Mouse (Mus musculus): ENCODE results near the gene Nt5c. TPM values are rescaled to one million over a fixed set of nuclear protein-coding genes. Genes with fewer than 3 reads are reported as not detected.
A peak's percentile ranks its signal among the peaks of the same experiment; 100 is the strongest.
"Not testable (repeated sequence)": the region's sequence is repeated elsewhere in the genome, so short reads cannot be mapped to it uniquely, and the experiment has no call there.

The Nt5c gene
- polyA plus RNA-seq, 1 experiment from 2014 or later: 60.9 TPM

- Histone ChIP-seq H3K9me3 (ENCODE audit: control insufficient read depth, low read length) (no peaks in the 10 kb centered on the region), H3K4me1 (ENCODE audit: control insufficient read depth, insufficient read depth, low read length) (no peaks in the 10 kb centered on the region), H3K4me3 (ENCODE audit: low read depth, low read length) (no peak overlapping the region), H3K36me3 (ENCODE audit: control insufficient read depth, insufficient read depth, low read length) (no peaks in the 10 kb centered on the region; the same call in none of the 2 replicates), H3K4me2 (ENCODE audit: low read depth, severe bottlenecking) (no peak overlapping the region), H3K27ac (replicated peaks; ENCODE audit: low read depth, low read length) (no peak overlapping the region), H3K9ac (ENCODE audit: low read length) (no peak overlapping the region), H3K27me3 (ENCODE audit: control insufficient read depth, insufficient read depth, low read length) (no peaks in the 10 kb centered on the region)
- no peak for DNase-seq (ENCODE audit: low spot score)
- no peak for ATAC-seq (ENCODE audit: insufficient number of reproducible peaks, low FRiP score, low TSS enrichment, low read depth)
- WGBS: 81% methylated on average over 6 of the region's 6 CpGs
These were observed 10.0 kb downstream of the Nt5c start for GRCm38 (mm10) chr11:115481553-115482259.

- Histone ChIP-seq H3K27ac (replicated peaks; ENCODE audit: low read depth, low read length) (no peak overlapping the region), H3K9ac (ENCODE audit: low read length) (no peak overlapping the region), H3K4me3 (ENCODE audit: low read depth, low read length) (no peak overlapping the region), H3K9me3 (ENCODE audit: control insufficient read depth, low read length) (no peaks in the 10 kb centered on the region), H3K4me2 (ENCODE audit: low read depth, severe bottlenecking) (no peak overlapping the region), H3K36me3 (ENCODE audit: control insufficient read depth, insufficient read depth, low read length) (no peaks in the 10 kb centered on the region; the same call in none of the 2 replicates), H3K27me3 (ENCODE audit: control insufficient read depth, insufficient read depth, low read length) (no peaks in the 10 kb centered on the region), H3K4me1 (ENCODE audit: control insufficient read depth, insufficient read depth, low read length) (peaks cover 7% of the 10 kb centered on the region)
- ATAC-seq (ENCODE audit: insufficient number of reproducible peaks, low FRiP score, low TSS enrichment, low read depth) (no peak), DNase-seq (ENCODE audit: low spot score) (no peak)
- WGBS: 84% methylated on average over 9 of the region's 9 CpGs
These were observed 13.2 kb downstream of the Nt5c start for GRCm38 (mm10) chr11:115478296-115478938.

- H3K4me3 ChIP-seq (ENCODE audit: low read depth, low read length); H3K4me1 ChIP-seq (ENCODE audit: control insufficient read depth, insufficient read depth, low read length); H3K9ac ChIP-seq (ENCODE audit: low read length); H3K9me3 ChIP-seq (ENCODE audit: control insufficient read depth, low read length); H3K27ac ChIP-seq (replicated peaks; ENCODE audit: low read depth, low read length); H3K27me3 ChIP-seq (ENCODE audit: control insufficient read depth, insufficient read depth, low read length); ATAC-seq (ENCODE audit: insufficient number of reproducible peaks, low FRiP score, low TSS enrichment, low read depth); H3K36me3 ChIP-seq (ENCODE audit: control insufficient read depth, insufficient read depth, low read length); H3K4me2 ChIP-seq (ENCODE audit: low read depth, severe bottlenecking); DNase-seq (ENCODE audit: low spot score): not testable (repeated sequence)
- 86% methylated on average over 7 of the region's 7 CpGs for WGBS
These were observed 14.3 kb downstream of the Nt5c start for GRCm38 (mm10) chr11:115477388-115477787.

GRCm38 (mm10) chr11:115476630-115477029 lies 15.0 kb downstream of the Nt5c start:
- not testable (repeated sequence) for H3K36me3 ChIP-seq (ENCODE audit: control insufficient read depth, insufficient read depth, low read length); H3K9ac ChIP-seq (ENCODE audit: low read length); H3K4me2 ChIP-seq (ENCODE audit: low read depth, severe bottlenecking); ATAC-seq (ENCODE audit: insufficient number of reproducible peaks, low FRiP score, low TSS enrichment, low read depth); H3K27ac ChIP-seq (replicated peaks; ENCODE audit: low read depth, low read length); DNase-seq (ENCODE audit: low spot score); H3K27me3 ChIP-seq (ENCODE audit: control insufficient read depth, insufficient read depth, low read length); H3K4me3 ChIP-seq (ENCODE audit: low read depth, low read length); H3K4me1 ChIP-seq (ENCODE audit: control insufficient read depth, insufficient read depth, low read length); H3K9me3 ChIP-seq (ENCODE audit: control insufficient read depth, low read length)
- 88% methylated on average over 4 of the region's 4 CpGs for WGBS

GRCm38 (mm10) chr11:115475758-115476237 lies 15.9 kb downstream of the Nt5c start:
- Histone ChIP-seq H3K27ac (replicated peaks; ENCODE audit: low read depth, low read length) (no peak overlapping the region), H3K27me3 (ENCODE audit: control insufficient read depth, insufficient read depth, low read length) (no peaks in the 10 kb centered on the region), H3K9ac (ENCODE audit: low read length) (peak overlapping the region; percentile 56), H3K4me1 (ENCODE audit: control insufficient read depth, insufficient read depth, low read length) (peaks cover 8% of the 10 kb centered on the region), H3K4me3 (ENCODE audit: low read depth, low read length) (peak overlapping the region; percentile 70), H3K36me3 (ENCODE audit: control insufficient read depth, insufficient read depth, low read length) (no peaks in the 10 kb centered on the region; the same call in none of the 2 replicates), H3K4me2 (ENCODE audit: low read depth, severe bottlenecking) (peak overlapping the region; percentile 71), H3K9me3 (ENCODE audit: control insufficient read depth, low read length) (no peaks in the 10 kb centered on the region)
- 4% methylated on average over 28 of the region's 28 CpGs for WGBS
- ATAC-seq (ENCODE audit: insufficient number of reproducible peaks, low FRiP score, low TSS enrichment, low read depth) (0 out of 2 replicates have a peak, but pooled peaks have one; percentile 13), DNase-seq (ENCODE audit: low spot score) (no peak)

GRCm38 (mm10) chr11:115475025-115475757 lies 16.5 kb downstream of the Nt5c start, which contains the start of gene Armc7:
Gene Armc7, plus strand, starts transcription at chr11:115475667.
- Histone ChIP-seq H3K9me3 (ENCODE audit: control insufficient read depth, low read length) (no peaks in the 10 kb centered on the region), H3K9ac (ENCODE audit: low read length) (peak within 1 kb of the TSS; percentile 56), H3K4me2 (ENCODE audit: low read depth, severe bottlenecking) (peak within 1 kb of the TSS; percentile 71), H3K36me3 (ENCODE audit: control insufficient read depth, insufficient read depth, low read length) (no peaks in the 10 kb centered on the region; the same call in none of the 2 replicates), H3K4me1 (ENCODE audit: control insufficient read depth, insufficient read depth, low read length) (peaks cover 8% of the 10 kb centered on the region), H3K4me3 (ENCODE audit: low read depth, low read length) (peak within 1 kb of the TSS; percentile 70), H3K27me3 (ENCODE audit: control insufficient read depth, insufficient read depth, low read length) (no peaks in the 10 kb centered on the region), H3K27ac (replicated peaks; ENCODE audit: low read depth, low read length) (no peak within 1 kb of the TSS)
- ATAC-seq (ENCODE audit: insufficient number of reproducible peaks, low FRiP score, low TSS enrichment, low read depth) (peak; percentile 89), DNase-seq (ENCODE audit: low spot score) (peak; percentile 95)
- WGBS: 1% methylated on average over 26 of the region's 26 CpGs

GRCm38 (mm10) chr11:115473626-115474275 lies 17.9 kb downstream of the Nt5c start:
- Histone ChIP-seq H3K36me3 (ENCODE audit: control insufficient read depth, insufficient read depth, low read length) (no peaks in the 10 kb centered on the region), H3K27ac (replicated peaks; ENCODE audit: low read depth, low read length) (peak overlapping the region; percentile 56; the same call in 1 of the 2 replicates), H3K9ac (ENCODE audit: low read length) (peak overlapping the region; percentile 17; the same call in 1 of the 2 replicates), H3K27me3 (ENCODE audit: control insufficient read depth, insufficient read depth, low read length) (no peaks in the 10 kb centered on the region), H3K9me3 (ENCODE audit: control insufficient read depth, low read length) (no peaks in the 10 kb centered on the region), H3K4me3 (ENCODE audit: low read depth, low read length) (no peak overlapping the region; the same call in 1 of the 2 replicates), H3K4me1 (ENCODE audit: control insufficient read depth, insufficient read depth, low read length) (peaks cover 8% of the 10 kb centered on the region), H3K4me2 (ENCODE audit: low read depth, severe bottlenecking) (peak overlapping the region; percentile 32)
- 10% methylated on average over 15 of the region's 15 CpGs for WGBS
- ATAC-seq (ENCODE audit: insufficient number of reproducible peaks, low FRiP score, low TSS enrichment, low read depth): no peak
- peak; percentile 98 for DNase-seq (ENCODE audit: low spot score)

- Histone ChIP-seq H3K36me3 (ENCODE audit: control insufficient read depth, insufficient read depth, low read length) (no peaks in the 10 kb centered on the region), H3K27ac (replicated peaks; ENCODE audit: low read depth, low read length) (no peak overlapping the region), H3K4me3 (ENCODE audit: low read depth, low read length) (no peak overlapping the region), H3K9me3 (ENCODE audit: control insufficient read depth, low read length) (no peaks in the 10 kb centered on the region), H3K4me1 (ENCODE audit: control insufficient read depth, insufficient read depth, low read length) (peaks cover 12% of the 10 kb centered on the region), H3K4me2 (ENCODE audit: low read depth, severe bottlenecking) (no peak overlapping the region), H3K9ac (ENCODE audit: low read length) (no peak overlapping the region), H3K27me3 (ENCODE audit: control insufficient read depth, insufficient read depth, low read length) (no peaks in the 10 kb centered on the region)
- no peak for ATAC-seq (ENCODE audit: insufficient number of reproducible peaks, low FRiP score, low TSS enrichment, low read depth)
- no peak for DNase-seq (ENCODE audit: low spot score)
- WGBS: 91% methylated on average over 7 of the region's 7 CpGs
These were observed 19.5 kb downstream of the Nt5c start for GRCm38 (mm10) chr11:115472183-115472582.
